Mouse (Mus musculus) frontal cortex, postnatal 25 days (tissue): ENCODE results near the gene Ccdc142.
A peak's percentile ranks its signal among the peaks of the same experiment; 100 is the strongest.

Experiments used
- DNase-seq, 2 experiments: peaks; one replicate each; pipeline ENCODE4 v3.0.0; 2022; ENCODE audit warnings: low spot score in 2 of 2

The Ccdc142 gene

GRCm38 (mm10) chr6:83117616-83118015 is 16.2 kb downstream of the Ccdc142 start:
- no peak for DNase-seq

DNA sequence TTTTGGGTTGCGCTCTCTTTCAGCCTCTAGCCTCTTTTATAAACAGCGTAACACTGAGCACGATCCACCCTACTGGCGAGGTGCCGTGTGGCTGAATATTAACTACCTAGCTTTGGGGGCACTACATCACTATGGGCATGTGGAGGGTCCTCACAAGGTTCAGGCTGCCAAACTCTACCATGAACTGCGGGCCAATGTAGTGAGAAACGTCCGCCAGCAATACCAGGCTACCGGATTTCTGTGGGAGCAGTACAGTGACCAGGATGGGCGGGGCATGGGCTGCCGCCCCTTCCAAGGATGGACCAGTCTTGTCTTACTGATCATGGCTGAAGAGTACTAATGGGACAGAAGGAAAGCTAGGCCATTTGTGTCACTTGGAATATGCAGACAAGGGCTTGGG is 17.0 kb downstream of the Ccdc142 start:
- DNase-seq, result no peak

DNA sequence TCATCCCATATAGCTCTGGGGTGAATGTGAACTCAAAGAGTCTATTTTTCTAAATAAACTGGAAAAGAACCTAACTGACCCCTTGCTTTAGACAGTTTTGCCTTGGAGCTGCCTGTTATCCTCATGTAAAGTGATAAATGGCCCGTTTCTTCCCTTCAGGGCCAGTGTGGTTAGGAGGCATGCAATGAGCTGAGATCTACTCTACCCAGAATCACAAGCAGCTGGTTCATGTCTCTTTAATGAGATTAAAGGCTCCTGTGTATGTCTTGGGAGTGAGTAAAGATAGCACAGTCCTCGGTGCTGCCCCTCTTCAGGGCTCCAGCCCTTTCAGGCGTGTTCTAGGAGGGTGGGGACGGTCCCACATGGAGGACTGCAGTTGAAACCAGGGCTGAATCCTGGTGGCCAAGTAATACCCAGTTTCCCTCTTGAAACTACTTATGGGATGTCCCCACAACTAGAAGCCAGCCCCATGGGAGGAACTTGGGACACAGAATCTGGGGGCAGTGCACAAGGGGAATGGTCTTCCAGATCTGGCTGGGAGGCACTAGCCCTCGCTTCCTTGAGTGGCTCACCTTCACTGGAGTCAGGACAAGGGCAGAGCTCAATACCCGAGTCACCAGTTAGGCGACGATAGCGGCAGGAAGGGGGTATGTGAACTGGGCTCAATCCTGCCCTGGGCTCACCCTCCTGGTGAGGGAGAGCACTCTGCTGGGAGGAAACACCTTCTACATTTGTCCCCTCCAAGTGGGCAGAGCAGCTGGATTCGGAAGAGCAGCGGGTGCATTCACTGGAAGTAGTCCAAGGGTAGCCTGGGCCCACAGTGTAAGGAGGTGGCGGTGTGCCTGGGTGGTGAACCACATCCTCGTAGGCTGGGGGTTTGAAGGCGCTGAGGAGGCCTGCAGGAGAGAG is 17.7 kb downstream of the Ccdc142 start:
- DNase-seq, result no peak

GRCm38 (mm10) chr6:83119734-83120051 is 18.3 kb downstream of the Ccdc142 start:
- no peak for DNase-seq

DNA sequence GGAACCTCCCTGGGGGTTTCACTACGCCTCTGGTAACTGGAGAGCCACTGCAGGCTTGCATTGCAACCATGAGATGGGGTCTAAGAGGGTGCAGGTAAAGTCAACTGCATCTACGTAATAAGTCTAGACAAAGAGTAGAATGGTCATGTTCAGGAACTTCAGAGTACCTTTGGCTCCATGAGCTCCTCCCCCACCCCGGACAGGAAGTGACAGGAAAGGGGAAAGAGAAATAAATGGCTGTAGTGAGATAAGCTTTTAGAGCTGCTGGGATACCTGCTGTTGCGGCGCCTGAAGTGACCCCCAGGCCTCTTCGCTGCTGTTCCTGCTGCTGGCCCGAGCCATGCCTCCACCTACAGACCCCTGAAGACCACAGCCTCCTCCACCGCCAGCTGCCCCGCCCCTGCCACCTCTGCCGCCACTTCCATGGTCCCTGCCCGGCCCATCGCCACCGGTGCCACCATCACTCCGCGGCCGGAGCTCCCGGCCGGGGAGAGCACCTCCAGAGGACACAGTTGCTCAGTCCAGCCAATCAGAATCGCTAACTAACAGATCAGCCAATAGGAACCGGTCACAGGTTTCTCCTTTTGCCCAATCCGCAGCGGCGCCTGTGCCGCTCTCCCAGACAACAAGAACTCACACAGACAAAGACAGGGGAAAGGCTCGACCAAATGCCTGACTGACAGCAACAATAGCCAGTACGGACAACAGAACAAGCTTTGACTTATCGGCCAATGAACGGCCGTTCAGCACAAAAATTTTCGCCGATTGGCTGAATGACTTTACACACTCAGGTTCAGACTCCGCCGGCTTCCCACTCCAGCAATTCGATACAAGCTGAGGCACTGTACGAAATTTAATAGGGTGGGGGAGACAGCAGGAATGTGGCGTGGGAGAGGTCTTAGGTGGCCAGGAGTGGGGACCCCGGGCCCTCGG is 19.8 kb downstream of the Ccdc142 start, which contains the start of gene Wbp1:
Gene Wbp1 (minus strand): TSS at position 630 of the 933 bp plus-strand sequence.
- DNase-seq, result peak; percentile 88 to 92

DNA sequence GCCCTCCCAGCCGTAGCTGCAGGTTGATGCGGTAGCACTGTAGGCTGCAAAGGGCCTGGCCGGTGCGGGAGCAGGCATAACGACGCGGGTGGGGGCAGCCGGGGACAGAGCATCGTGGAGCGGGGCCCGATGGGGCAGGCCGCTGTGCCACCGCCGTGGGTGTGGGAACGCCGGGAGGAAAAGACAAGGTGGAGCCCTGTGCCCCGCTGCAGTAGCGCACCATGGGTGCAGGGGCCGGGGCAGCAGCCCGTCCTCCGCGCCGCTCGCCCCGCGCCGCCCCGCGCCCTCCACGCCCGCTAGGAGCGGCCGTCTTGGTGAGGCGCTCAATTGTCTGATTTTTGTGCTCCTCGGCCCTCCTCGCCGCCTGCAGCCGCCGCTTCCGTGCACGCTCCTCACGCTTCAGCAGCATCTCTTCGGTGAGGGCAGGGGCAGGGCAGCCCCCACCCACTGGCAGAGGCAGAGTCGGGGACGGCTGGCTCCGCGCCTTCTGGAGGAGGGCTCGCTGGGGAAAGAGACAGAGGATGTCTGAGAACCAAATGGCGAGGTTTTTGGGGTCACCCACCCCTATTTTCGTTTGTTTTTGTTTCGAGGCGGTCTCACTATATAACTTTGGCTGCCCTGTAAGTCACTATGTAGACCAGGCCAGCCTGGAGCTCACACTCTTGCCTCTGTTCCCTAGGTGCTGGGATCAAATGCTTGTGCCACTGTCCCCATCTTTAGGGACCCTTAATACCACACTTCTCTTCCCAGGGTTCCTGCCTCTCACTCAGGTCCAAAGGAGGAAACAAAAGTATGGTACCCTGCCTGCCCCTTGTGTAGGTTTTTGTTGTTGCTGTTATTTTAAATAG is 20.7 kb downstream of the Ccdc142 start:
- no peak for DNase-seq

DNA sequence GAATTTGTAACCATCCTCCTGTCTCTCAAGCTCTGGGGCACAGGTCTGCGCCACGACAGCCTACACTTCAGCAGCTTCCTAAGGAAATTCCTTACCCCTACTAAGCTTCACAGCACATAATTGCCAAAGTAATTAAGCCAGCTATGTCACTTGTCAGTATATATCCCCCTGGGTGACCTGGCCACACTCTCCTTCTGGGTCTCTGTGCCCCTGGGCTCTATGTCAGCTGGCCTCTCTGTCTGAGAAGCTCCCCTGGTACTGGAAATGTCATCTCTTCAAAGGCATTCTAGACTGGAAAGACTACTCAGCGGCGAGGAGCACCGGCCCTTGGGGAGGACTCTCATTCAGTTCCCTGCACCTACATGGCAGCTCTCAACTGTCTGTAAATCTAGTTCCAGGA is 21.6 kb downstream of the Ccdc142 start:
- no peak for DNase-seq

DNA sequence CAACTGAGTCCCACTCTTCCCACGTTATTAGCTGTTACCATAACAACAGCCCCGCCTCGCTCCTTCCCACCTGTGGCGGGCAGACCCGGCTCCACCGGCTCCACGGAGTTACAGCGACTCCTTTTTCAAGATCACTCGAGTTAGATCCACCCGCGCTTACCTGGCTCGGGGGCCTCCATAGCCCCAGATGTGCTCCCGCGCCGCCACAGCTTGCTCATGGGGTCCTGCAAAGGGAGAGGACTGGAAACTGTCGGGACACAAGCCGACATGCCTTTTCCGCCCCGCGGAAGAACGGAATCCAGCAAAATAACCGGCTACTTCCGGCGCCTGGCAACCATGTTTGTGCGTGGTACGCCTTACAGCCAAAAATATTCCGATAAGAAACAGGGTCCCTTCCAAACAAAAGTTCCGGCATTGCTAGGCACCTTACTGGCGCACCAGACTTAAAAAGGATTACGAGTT is 23.5 kb downstream of the Ccdc142 start:
- peak; percentile 70 to 81 for DNase-seq

GRCm38 (mm10) chr6:83125331-83125730 is 23.9 kb downstream of the Ccdc142 start, which contains the start of gene Ino80b:
Ino80b (minus strand) TSS chr6:83125431.
- no peak for DNase-seq

- no peak for DNase-seq
Observed at GRCm38 (mm10) chr6:83127419-83127818, 26.0 kb downstream of the Ccdc142 start.

- no peak for DNase-seq
Observed at GRCm38 (mm10) chr6:83131469-83132034, 30.2 kb downstream of the Ccdc142 start.

GRCm38 (mm10) chr6:83132176-83132919 is 30.9 kb downstream of the Ccdc142 start:
- DNase-seq, result no peak

DNA sequence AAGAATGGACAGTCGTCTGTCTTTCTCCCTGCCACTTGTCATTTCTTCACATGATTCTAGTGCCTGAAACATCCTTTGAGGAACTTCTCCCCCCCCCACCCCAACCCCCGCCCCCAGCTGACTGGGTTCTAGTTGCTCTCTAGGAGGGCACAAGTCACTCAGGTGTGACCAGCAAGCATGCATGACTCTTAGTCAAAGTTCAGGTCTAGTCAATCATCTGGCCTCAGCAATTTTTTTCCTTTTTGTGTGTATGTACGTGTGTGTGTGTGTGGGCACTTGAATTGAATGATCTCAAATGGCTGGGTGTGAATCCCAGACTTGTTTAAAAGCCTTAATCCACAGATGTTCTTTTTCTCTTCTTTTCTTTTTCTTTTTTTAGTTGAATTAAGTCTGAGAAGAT is 32.8 kb downstream of the Ccdc142 start:
- no peak for DNase-seq

DNA sequence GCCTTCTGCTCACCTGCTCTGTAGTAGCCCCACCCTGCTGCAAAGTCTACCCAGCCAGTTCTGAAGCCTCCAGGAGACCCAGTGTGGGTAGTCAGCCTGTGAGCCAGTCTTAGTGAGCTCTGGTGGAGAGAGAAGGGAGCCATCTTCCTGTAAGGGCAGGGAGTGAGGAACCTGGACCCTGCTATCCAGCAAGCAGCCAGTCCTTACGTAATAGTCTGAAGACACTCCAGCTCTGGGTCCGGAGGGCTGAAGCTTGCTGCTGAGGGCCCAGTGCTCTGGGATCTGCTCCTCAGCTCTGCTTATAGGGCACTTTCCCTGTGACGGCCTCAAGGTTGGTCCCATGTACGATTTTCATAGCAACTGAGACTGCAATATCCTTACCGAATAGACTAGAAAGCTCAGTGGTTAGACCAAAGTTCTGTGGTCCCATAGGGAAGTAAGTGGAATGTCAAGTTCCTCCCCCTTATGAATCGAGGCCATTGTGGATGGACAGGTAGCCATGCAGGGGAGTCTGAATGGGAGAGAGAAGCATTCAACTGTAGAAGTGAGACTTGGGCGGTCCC is 33.6 kb downstream of the Ccdc142 start, which contains the start of gene Rtkn:
Gene Rtkn (plus strand): TSS at position 513 of the 563 bp plus-strand sequence.
- DNase-seq, result no peak

- DNase-seq, result no peak
Observed at GRCm38 (mm10) chr6:83135571-83136161, 34.3 kb downstream of the Ccdc142 start.

DNA sequence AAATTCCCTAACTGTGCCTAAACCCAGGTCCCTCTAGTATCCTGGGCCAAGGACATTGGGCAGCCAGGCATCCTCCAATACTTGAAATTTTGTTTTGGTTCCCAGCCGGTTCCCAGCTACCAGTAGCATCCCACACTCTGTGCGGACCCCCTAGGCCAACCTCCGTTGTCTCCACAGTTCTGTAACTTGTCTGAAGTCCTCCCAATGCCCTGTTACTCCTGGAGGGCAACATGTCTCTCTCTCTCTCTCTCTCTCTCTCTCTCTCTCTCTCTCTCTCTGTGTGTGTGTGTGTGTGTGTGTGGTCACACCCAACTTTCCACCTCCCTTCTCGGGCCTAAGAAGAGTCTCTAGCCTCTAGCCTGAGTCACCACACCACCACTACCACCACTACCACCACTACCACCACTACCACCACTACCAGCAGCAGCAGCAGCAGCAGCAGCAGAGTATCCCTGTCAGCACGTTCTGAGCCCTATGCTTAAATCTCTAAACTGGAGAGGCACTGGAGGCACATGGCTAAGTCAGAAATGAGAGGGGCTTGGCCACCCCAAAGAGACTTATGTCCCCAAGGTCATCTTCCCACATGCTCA is 35.0 kb downstream of the Ccdc142 start:
- DNase-seq, result no peak

DNA sequence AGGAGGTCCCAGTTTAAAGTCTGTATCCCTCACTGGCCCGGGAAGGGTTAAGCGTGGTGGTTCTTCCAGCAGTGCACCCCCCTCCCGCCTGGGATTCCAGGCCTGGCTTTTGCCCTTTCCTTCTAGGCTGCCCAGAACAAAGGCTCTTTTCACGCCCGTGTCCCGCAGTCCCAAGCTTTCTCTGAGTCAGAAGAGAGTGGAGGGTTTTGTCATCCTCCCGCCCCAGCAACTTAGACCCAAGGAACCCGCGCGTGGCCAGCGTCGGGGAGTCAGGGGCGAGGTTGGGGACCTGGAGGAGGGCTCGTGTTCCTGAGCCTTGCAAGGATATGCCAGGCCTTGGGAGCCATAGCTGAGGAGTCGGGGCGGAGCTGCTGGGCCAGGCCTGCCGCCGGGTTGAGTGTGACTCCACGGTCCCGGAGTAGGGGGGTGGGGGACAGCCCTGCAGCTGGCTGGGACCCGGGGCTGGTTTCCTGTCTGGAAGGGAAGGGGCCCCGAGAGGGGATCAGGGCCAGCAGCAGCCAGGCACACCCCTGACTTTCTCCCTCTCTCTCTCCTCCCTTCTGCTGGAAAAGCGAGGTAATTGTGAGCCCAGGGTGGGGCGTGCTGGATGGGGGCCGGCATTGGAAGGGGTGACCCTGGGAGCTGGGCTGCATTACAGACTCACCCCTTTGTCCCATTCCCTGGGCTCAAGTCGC is 35.6 kb downstream of the Ccdc142 start:
- no peak for DNase-seq

GRCm38 (mm10) chr6:83137576-83137950 is 36.2 kb downstream of the Ccdc142 start:
- no peak for DNase-seq

DNA sequence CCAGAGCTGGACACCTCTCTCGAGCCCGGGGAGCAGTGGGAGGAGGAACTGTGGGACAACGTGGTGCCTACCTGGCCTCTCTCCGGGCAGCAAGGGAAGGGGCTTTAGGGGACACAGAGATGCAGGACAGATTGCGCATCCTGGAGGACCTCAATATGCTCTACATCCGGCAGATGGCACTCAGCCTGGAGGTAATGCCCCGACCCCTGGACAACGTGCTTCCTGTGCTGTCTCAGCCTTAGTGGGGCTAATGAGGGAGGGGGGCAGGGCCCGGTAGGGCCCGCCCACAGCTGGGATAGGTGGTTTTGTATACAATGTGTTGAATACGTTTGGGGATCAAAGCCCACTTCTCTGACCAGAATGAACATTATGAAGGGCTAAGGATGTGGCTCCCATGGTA is 36.7 kb downstream of the Ccdc142 start:
- no peak for DNase-seq
